Mouse (Mus musculus): ENCODE data around the gene Slc16a9. TPM values are rescaled to one million over a fixed set of nuclear protein-coding genes. Genes with fewer than 3 reads are reported as not detected.

Gene Slc16a9
- polyA plus RNA-seq (2021; fragmentation: Nextera tagmentation): 0.70 and 1.9 TPM in 2 replicates
- long read RNA-seq, experiment 1, partial matches to known transcripts: 2 of 5 reads
- long read RNA-seq, experiment 1, other reads (novel, unspliced or antisense): 0 of 5 reads
- long read RNA-seq, experiment 2, partial matches to known transcripts: 1 of 3 reads
- long read RNA-seq, experiment 2, other reads (novel, unspliced or antisense): 0 of 3 reads

DNA sequence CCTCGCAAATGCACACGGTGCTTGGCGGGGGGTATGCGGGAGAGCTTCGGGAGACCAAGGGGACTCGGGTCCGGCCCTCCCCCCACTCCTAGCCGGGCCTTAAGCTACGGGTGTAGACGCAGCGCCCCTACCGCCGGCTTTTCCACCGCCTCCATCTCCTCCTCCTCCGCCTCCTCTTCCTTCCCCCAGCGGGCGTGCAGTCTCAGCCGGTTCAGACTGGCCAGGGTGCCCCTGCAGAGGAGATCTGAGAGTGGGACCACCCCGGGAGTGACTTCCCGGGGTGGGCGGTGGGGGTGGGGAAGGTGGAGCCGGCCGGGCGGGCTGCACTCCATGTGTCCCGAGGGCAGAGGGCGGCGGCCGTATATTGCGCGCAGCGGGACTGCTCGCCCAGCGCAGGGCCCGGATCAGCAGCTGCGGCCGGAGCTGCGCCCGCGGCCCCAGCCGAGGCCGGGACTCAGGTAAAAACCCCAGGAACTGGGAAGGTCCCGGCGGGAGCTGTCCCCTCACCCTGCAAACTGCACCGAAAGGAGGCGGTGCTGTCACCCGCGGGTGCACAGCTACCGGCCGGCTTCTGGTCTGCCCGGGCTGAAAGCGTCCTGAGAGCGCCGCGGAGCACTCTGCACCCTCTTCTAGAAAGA is at the start of gene Slc16a9:
Slc16a9 (plus strand) TSS at position 180 of the 638 bp plus-strand sequence.

DNA sequence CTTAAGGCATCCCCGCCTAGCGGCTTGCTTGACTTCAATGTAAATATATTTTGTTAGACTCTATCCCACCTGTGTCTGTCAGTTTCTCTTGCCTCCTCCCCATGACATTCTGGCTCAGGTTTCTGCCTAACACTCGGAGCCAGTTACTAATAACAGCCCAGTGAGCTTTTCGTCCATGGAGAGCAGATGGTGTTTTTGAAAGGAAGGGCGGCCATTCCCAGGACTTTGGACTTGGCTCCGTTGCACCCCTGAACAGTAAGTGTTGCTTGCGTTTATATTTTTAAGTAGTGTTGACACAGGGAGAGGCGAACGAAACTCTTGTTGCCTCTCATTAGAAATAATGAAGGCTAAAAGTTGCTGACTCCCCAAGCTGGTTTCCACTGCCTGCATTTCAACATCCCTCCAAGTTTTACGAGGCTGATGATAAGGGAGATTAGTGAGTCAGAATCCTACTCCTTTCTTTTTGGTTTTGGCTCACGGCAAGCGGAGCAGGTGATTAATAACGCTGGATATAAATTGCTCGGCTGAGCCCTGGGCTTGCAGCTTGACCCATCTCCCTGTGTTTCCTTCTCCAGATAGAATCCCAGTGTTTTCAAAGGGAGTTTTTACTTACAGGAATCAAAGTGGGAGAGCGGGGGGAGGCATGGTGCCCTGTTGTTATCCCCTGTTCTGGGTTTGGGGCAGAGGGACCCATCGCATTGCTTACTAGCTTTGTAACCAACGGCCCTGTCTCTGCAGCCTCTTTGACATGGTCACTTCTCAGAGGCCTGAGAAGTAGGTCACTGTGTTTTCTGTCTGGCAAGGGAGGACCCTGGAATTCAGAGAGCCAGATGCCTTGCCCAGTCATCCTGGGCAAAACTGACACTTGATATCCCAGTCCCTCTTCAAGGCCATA is 40.1 kb upstream of the Slc16a9 start, which contains the start of gene Mrln:
Mrln (plus strand) TSS at position 160 of the 895 bp plus-strand sequence.

Other genes with a start within 250 kb of the Slc16a9 start
- gene Ccdc6, start 148.0 kb upstream of the Slc16a9 start, polyA plus RNA-seq (2021; fragmentation: Nextera tagmentation): 16.8 and 27.0 TPM in 2 replicates
- 1.5 and 1.7 TPM in 2 replicates for gene Mrln, start 40.4 kb upstream of the Slc16a9 start, polyA plus RNA-seq (2021; fragmentation: Nextera tagmentation)
- 39.7 and 40.0 TPM in 2 replicates for gene Fam13c, start 195.4 kb downstream of the Slc16a9 start, polyA plus RNA-seq (2021; fragmentation: Nextera tagmentation)

Measured in layer of hippocampus, adult 6 months (tissue).